Mouse (Mus musculus): ENCODE measurements around the gene Vipr1.

DNA sequence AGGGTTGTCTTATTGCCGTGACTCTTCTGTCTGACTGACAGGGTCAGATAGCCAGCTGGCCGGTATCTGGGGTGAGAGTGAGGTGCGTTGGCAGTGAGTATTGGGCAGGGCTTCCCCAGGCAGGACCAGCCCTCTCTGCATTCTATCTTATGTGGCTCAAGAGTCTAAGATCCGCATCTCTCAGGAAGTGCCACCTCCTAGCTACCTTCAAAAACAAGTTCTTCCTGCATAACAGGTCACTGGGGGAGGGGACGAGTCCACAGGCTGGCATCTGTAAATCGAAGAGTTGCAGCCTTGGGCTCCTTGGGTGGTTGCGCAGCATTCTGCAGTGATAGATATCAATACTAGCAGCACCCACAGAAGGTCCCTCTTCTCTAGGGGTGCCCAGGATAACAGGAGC, 4.5 kb downstream of the Vipr1 start:
- no peak for TF ChIP-seq CTCF (IDR thresholded peaks at IDR 0.05; ENCODE audit: control insufficient read depth, insufficient read depth, low read length)
- TF ChIP-seq POLR2A (IDR thresholded peaks at IDR 0.05; ENCODE audit: borderline replicate concordance, control insufficient read depth, low read depth, low read length) = no peak

Data from bone marrow, adult 2 months (tissue).